24 mouse cellular contexts compared by ENCODE assay signal in genomic region chr6:125129710-125130402, GRCm38 (mm10). TPM values are rescaled to one million over a fixed set of nuclear protein-coding genes. Genes with fewer than 3 reads are reported as not detected.
DNase-seq lines count a peak whose midpoint lies in the region; ATAC-seq lines count a peak whose summit lies in the region.
"Had no signal": no experiment of that assay in that cellular context is flagged by ENCODE, and none has a peak within 500 bp of the region (broad histone marks: within the 10 kb centered on the region; RNA-seq: fewer than 3 reads in every experiment).

No protein-coding gene starts in this region.

- ATAC-seq in neural tube, embryonic 12.5 days (ENCODE audit: low FRiP score, low read depth): no peak
- no peak for ATAC-seq in neural tube, embryonic 15.5 days (ENCODE audit: low FRiP score)
- ATAC-seq: forebrain, embryonic 16.5 days; intestine, postnatal 0 days had no signal

- peak; percentile 90 for DNase-seq in heart, adult 11 months
- DNase-seq in heart, adult 8-10 months (ENCODE audit: low spot score): no peak
- peak; percentile 55 for DNase-seq in R1 (ENCODE audit: low read depth, low spot score)
- peak; percentile 27 to 56 for DNase-seq in thymus, postnatal 36 days
- no peak for DNase-seq in right cerebral cortex, postnatal 36 days (ENCODE audit: low spot score in 2 of 2)
- no peak for DNase-seq in hindbrain, embryonic 10.5 days (ENCODE audit: low spot score)
- DNase-seq: adrenal gland, postnatal 10 days; cerebellum, adult 18-20 months; cerebellum, postnatal 36 days; gastrocnemius, adult 2 months; heart, adult 18-20 months; heart, postnatal 14 days; lung, postnatal 10 days; retina, postnatal 1 day had no signal

- no peak overlapping the region for H3K27ac ChIP-seq in neural tube, embryonic 12.5 days
- no peak overlapping the region for H3K27ac ChIP-seq in neural tube, embryonic 15.5 days (replicated peaks)
- H3K27ac ChIP-seq in hindbrain, embryonic 10.5 days: no peak overlapping the region
- H3K27ac ChIP-seq: gastrocnemius, adult 2 months; hindbrain, embryonic 15.5 days; kidney, postnatal 0 days; layer of hippocampus, adult 2 months; limb, embryonic 13.5 days had no signal

- 92% methylated on average over 20 of the region's 20 CpGs for WGBS in neural tube, embryonic 12.5 days
- WGBS in neural tube, embryonic 15.5 days: 86% methylated on average over 19 of the region's 20 CpGs
- 82% methylated on average over 20 of the region's 20 CpGs for WGBS in hindbrain, embryonic 10.5 days

- peaks cover 67% of the 10 kb centered on the region for H3K36me3 ChIP-seq in neural tube, embryonic 12.5 days
- H3K36me3 ChIP-seq in neural tube, embryonic 15.5 days: peaks cover 71% of the 10 kb centered on the region
- H3K36me3 ChIP-seq in hindbrain, embryonic 10.5 days: peaks cover 78% of the 10 kb centered on the region

- no peak overlapping the region for H3K4me2 ChIP-seq in neural tube, embryonic 12.5 days (replicated peaks)
- no peak overlapping the region for H3K4me2 ChIP-seq in neural tube, embryonic 15.5 days
- H3K4me2 ChIP-seq: hindbrain, embryonic 15.5 days; limb, embryonic 13.5 days had no signal

- no peaks in the 10 kb centered on the region for H3K9me3 ChIP-seq in neural tube, embryonic 12.5 days
- H3K9me3 ChIP-seq in neural tube, embryonic 15.5 days (replicated peaks): no peaks in the 10 kb centered on the region
- H3K9me3 ChIP-seq in hindbrain, embryonic 10.5 days: no peaks in the 10 kb centered on the region
- H3K9me3 ChIP-seq: hindbrain, embryonic 15.5 days; limb, embryonic 13.5 days; liver, embryonic 15.5 days had no signal

- no peaks in the 10 kb centered on the region for H3K27me3 ChIP-seq in neural tube, embryonic 12.5 days (replicated peaks)
- H3K27me3 ChIP-seq in neural tube, embryonic 15.5 days (replicated peaks): no peaks in the 10 kb centered on the region
- no peaks in the 10 kb centered on the region for H3K27me3 ChIP-seq in hindbrain, embryonic 10.5 days (ENCODE audit: insufficient read depth, poor library complexity, severe bottlenecking)
- H3K27me3 ChIP-seq: hindbrain, embryonic 15.5 days; limb, embryonic 13.5 days; liver, embryonic 15.5 days had no signal

- H3K4me1 ChIP-seq in neural tube, embryonic 12.5 days: peaks cover 10% of the 10 kb centered on the region
- H3K4me1 ChIP-seq in neural tube, embryonic 15.5 days: peaks cover 22% of the 10 kb centered on the region
- peaks cover 22% of the 10 kb centered on the region for H3K4me1 ChIP-seq in hindbrain, embryonic 10.5 days (replicated peaks)

- no peak overlapping the region for H3K4me3 ChIP-seq in neural tube, embryonic 12.5 days
- H3K4me3 ChIP-seq in neural tube, embryonic 15.5 days (replicated peaks): no peak overlapping the region
- no peak overlapping the region for H3K4me3 ChIP-seq in hindbrain, embryonic 10.5 days
- H3K4me3 ChIP-seq: erythroblast, embryonic 14.5 days; gastrocnemius, adult 2 months; hindbrain, embryonic 15.5 days; layer of hippocampus, adult 2 months; limb, embryonic 13.5 days had no signal

- 0 out of 2 replicates have a peak overlapping the region, but pooled peaks have one; percentile 8 for H3K9ac ChIP-seq in neural tube, embryonic 12.5 days
- no peak overlapping the region for H3K9ac ChIP-seq in neural tube, embryonic 15.5 days (replicated peaks)
- H3K9ac ChIP-seq: hindbrain, embryonic 15.5 days; limb, embryonic 13.5 days; liver, embryonic 15.5 days had no signal

RNA-seq across cellular contexts. Expression of gene Nop2, which starts 1.9 kb away (rescaled TPM):
- total RNA-seq in heart, adult 8-10 months (2022): 10 to 100 TPM; 16.5 to 21.5 (median 20.3) TPM
- polyA plus RNA-seq in neural tube, embryonic 12.5 days (2016; fragmentation: Nextera tagmentation; extraction: Ambion mirVana): 53.9 and 56.3 TPM in 2 replicates
- polyA plus RNA-seq in neural tube, embryonic 15.5 days (2015; fragmentation: Nextera tagmentation; extraction: Ambion mirVana): 47.8 and 58.0 TPM in 2 replicates
- 67.6 and 83.8 TPM in 2 replicates for polyA plus RNA-seq in hindbrain, embryonic 10.5 days (2016; fragmentation: Nextera tagmentation; extraction: Ambion mirVana)

RNA-seq across cellular contexts. Expression of gene Iffo1, which starts 15.2 kb away (rescaled TPM):
- total RNA-seq in heart, adult 8-10 months (2022): 10 to 100 TPM in 2 of 4 experiments, 1 to 10 TPM in 2; 5.2 to 11.9 (median 9.4) TPM
- polyA plus RNA-seq in neural tube, embryonic 12.5 days (2016; fragmentation: Nextera tagmentation; extraction: Ambion mirVana): 21.9 and 22.6 TPM in 2 replicates
- 20.1 and 24.6 TPM in 2 replicates for polyA plus RNA-seq in neural tube, embryonic 15.5 days (2015; fragmentation: Nextera tagmentation; extraction: Ambion mirVana)
- 12.5 and 18.3 TPM in 2 replicates for polyA plus RNA-seq in hindbrain, embryonic 10.5 days (2016; fragmentation: Nextera tagmentation; extraction: Ambion mirVana)

RNA-seq across cellular contexts. Expression of gene Chd4, which starts 34.1 kb away (rescaled TPM):
- 100 to 1,000 TPM; 100 to 126 (median 113) TPM for total RNA-seq in heart, adult 8-10 months (2022)
- 115 and 121 TPM in 2 replicates for polyA plus RNA-seq in neural tube, embryonic 12.5 days (2016; fragmentation: Nextera tagmentation; extraction: Ambion mirVana)
- polyA plus RNA-seq in neural tube, embryonic 15.5 days (2015; fragmentation: Nextera tagmentation; extraction: Ambion mirVana): 87.5 and 93.9 TPM in 2 replicates
- polyA plus RNA-seq in hindbrain, embryonic 10.5 days (2016; fragmentation: Nextera tagmentation; extraction: Ambion mirVana): 95.7 and 97.6 TPM in 2 replicates

RNA-seq across cellular contexts. Expression of gene Gapdh, which starts 36.4 kb away (rescaled TPM):
- total RNA-seq in heart, adult 8-10 months (2022): 1,000 to 10,000 TPM; 4,410 to 5,784 (median 5,238) TPM
- 1,605 and 1,721 TPM in 2 replicates for polyA plus RNA-seq in neural tube, embryonic 12.5 days (2016; fragmentation: Nextera tagmentation; extraction: Ambion mirVana)
- polyA plus RNA-seq in neural tube, embryonic 15.5 days (2015; fragmentation: Nextera tagmentation; extraction: Ambion mirVana): 1,563 and 1,690 TPM in 2 replicates
- 2,613 and 2,865 TPM in 2 replicates for polyA plus RNA-seq in hindbrain, embryonic 10.5 days (2016; fragmentation: Nextera tagmentation; extraction: Ambion mirVana)

Comparison
In these comparisons a context has a peak if more than half of its experiments do, and no peak if none do; other contexts are left out.
1. DNase-seq: peak in heart, adult 11 months (single experiment), R1 (single experiment) and thymus, postnatal 36 days (2 of 2); none in heart, adult 8-10 months (single experiment), right cerebral cortex, postnatal 36 days (0 of 2) and hindbrain, embryonic 10.5 days (single experiment).